Mouse (Mus musculus): ENCODE data around the gene Dync1i1. TPM values are rescaled to one million over a fixed set of nuclear protein-coding genes. Genes with fewer than 3 reads are reported as not detected.

The Dync1i1 gene
- polyA plus RNA-seq, 1 experiment, result 0.25 TPM

GRCm38 (mm10) chr6:5966806-5967445 lies 241.5 kb downstream of the Dync1i1 start:
- no peak for DNase-seq (ENCODE audit: low spot score)

- DNase-seq (ENCODE audit: low spot score), result no peak
These were observed 242.1 kb downstream of the Dync1i1 start for GRCm38 (mm10) chr6:5967545-5967944.

- DNase-seq (ENCODE audit: low spot score), result no peak
These were observed 244.2 kb downstream of the Dync1i1 start for GRCm38 (mm10) chr6:5969613-5970012.

GRCm38 (mm10) chr6:5976241-5976640 lies 250.8 kb downstream of the Dync1i1 start:
- no peak for DNase-seq (ENCODE audit: low spot score)

- DNase-seq (ENCODE audit: low spot score), result no peak
These were observed 251.9 kb downstream of the Dync1i1 start for GRCm38 (mm10) chr6:5977238-5977920.

- no peak for DNase-seq (ENCODE audit: low spot score)
These were observed 265.8 kb downstream of the Dync1i1 start for GRCm38 (mm10) chr6:5991243-5991642.

- no peak for DNase-seq (ENCODE audit: low spot score)
These were observed 266.6 kb downstream of the Dync1i1 start for GRCm38 (mm10) chr6:5991817-5992755.

GRCm38 (mm10) chr6:5993056-5993455 lies 267.6 kb downstream of the Dync1i1 start:
- no peak for DNase-seq (ENCODE audit: low spot score)

GRCm38 (mm10) chr6:5997535-5997934 lies 272.1 kb downstream of the Dync1i1 start:
- no peak for DNase-seq (ENCODE audit: low spot score)

GRCm38 (mm10) chr6:6002061-6002460 lies 276.6 kb downstream of the Dync1i1 start:
- DNase-seq (ENCODE audit: low spot score), result no peak

GRCm38 (mm10) chr6:6004756-6005485 lies 279.5 kb downstream of the Dync1i1 start:
- DNase-seq (ENCODE audit: low spot score), result no peak

GRCm38 (mm10) chr6:6005762-6006431 lies 280.5 kb downstream of the Dync1i1 start:
- peak; percentile 38 for DNase-seq (ENCODE audit: low spot score)

GRCm38 (mm10) chr6:6011364-6011763 lies 285.9 kb downstream of the Dync1i1 start:
- no peak for DNase-seq (ENCODE audit: low spot score)

GRCm38 (mm10) chr6:6015616-6016015 lies 290.2 kb downstream of the Dync1i1 start:
- DNase-seq (ENCODE audit: low spot score), result no peak

GRCm38 (mm10) chr6:6016931-6017330 lies 291.5 kb downstream of the Dync1i1 start:
- DNase-seq (ENCODE audit: low spot score), result no peak

- DNase-seq (ENCODE audit: low spot score), result no peak
These were observed 298.5 kb downstream of the Dync1i1 start for GRCm38 (mm10) chr6:6023976-6024375.

- no peak for DNase-seq (ENCODE audit: low spot score)
These were observed 302.2 kb downstream of the Dync1i1 start for GRCm38 (mm10) chr6:6027664-6028063.

GRCm38 (mm10) chr6:6038773-6039550 lies 313.5 kb downstream of the Dync1i1 start:
- DNase-seq (ENCODE audit: low spot score), result no peak

- DNase-seq (ENCODE audit: low spot score), result no peak
These were observed 321.4 kb downstream of the Dync1i1 start for GRCm38 (mm10) chr6:6046729-6047424.

- no peak for DNase-seq (ENCODE audit: low spot score)
These were observed 327.3 kb downstream of the Dync1i1 start for GRCm38 (mm10) chr6:6052696-6053095.
